28 mouse cellular contexts compared by ENCODE assay signal in genomic region chr2:132738816-132739432, GRCm38 (mm10). TPM values are rescaled to one million over a fixed set of nuclear protein-coding genes. Genes with fewer than 3 reads are reported as not detected.
DNase-seq lines count a peak whose midpoint lies in the region; TF ChIP-seq lines count a peak whose summit lies in the region.
"Had no signal": no experiment of that assay in that cellular context is flagged by ENCODE, and none has a peak within 500 bp of the region (broad histone marks: within the 10 kb centered on the region; RNA-seq: fewer than 3 reads in every experiment).

No protein-coding gene starts in this region.

- peaks cover 0 to 2% of the 10 kb centered on the region in 2 experiments; a peak in 1 of 4 replicates for H3K4me1 ChIP-seq in ES-E14 (ENCODE audit: control insufficient read depth in 2 of 2, insufficient read depth in 2 of 2, low read length in 2 of 2, poor library complexity in 1 of 2)
- peaks cover 33% of the 10 kb centered on the region for H3K4me1 ChIP-seq in cerebellum, adult 2 months (ENCODE audit: control insufficient read depth, insufficient read depth, low read length)
- H3K4me1 ChIP-seq: heart, embryonic 12.5 days; limb, embryonic 15.5 days; liver, embryonic 13.5 days had no signal

- H3K9me3 ChIP-seq in ES-E14 (ENCODE audit: control insufficient read depth, insufficient read depth, low read depth, low read length) = no peaks in the 10 kb centered on the region
- H3K9me3 ChIP-seq: forebrain, embryonic 12.5 days; heart, embryonic 12.5 days; hindbrain, embryonic 13.5 days; limb, embryonic 10.5 days; limb, embryonic 15.5 days; liver, embryonic 13.5 days had no signal

- H3K4me3 ChIP-seq in ES-E14 (ENCODE audit: insufficient read depth in 1 of 2, low read depth in 1 of 2, low read length in 2 of 2, poor library complexity in 1 of 2, severe bottlenecking in 1 of 2) = no peak overlapping the region
- H3K4me3 ChIP-seq in cerebellum, adult 2 months (replicated peaks; ENCODE audit: insufficient read depth, low read depth, low read length) = no peak overlapping the region
- H3K4me3 ChIP-seq: forebrain, embryonic 12.5 days; heart, embryonic 12.5 days; hindbrain, embryonic 13.5 days; limb, embryonic 10.5 days; limb, embryonic 15.5 days; liver, embryonic 13.5 days had no signal

- TF ChIP-seq POLR2A in cerebellum, adult 2 months (IDR thresholded peaks at IDR 0.05; ENCODE audit: borderline replicate concordance, insufficient read depth, low read length) = no peak

- H3K27me3 ChIP-seq in cerebellum, adult 2 months (ENCODE audit: control insufficient read depth, insufficient read depth, low read length) = no peaks in the 10 kb centered on the region
- H3K27me3 ChIP-seq: forebrain, embryonic 12.5 days; heart, embryonic 12.5 days; hindbrain, embryonic 13.5 days; limb, embryonic 15.5 days; liver, embryonic 13.5 days had no signal

- no peak overlapping the region for H3K9ac ChIP-seq in ES-E14 (ENCODE audit: insufficient read depth, low read depth, low read length, poor library complexity, severe bottlenecking)
- H3K9ac ChIP-seq: forebrain, embryonic 12.5 days; heart, embryonic 12.5 days; hindbrain, embryonic 13.5 days; limb, embryonic 15.5 days; liver, embryonic 13.5 days had no signal

- H3K27ac ChIP-seq in ES-E14 (ENCODE audit: insufficient read depth, low read depth, low read length, poor library complexity, severe bottlenecking) = no peak overlapping the region
- H3K27ac ChIP-seq in cerebellum, adult 2 months (ENCODE audit: insufficient read depth, low read length) = peak overlapping the region; percentile 99
- H3K27ac ChIP-seq: forebrain, embryonic 12.5 days; hindbrain, embryonic 13.5 days; limb, embryonic 10.5 days; limb, embryonic 15.5 days; liver, embryonic 13.5 days; macrophage; stomach, postnatal 0 days had no signal

- H3K36me3 ChIP-seq in ES-E14 (ENCODE audit: control insufficient read depth, insufficient read depth, low read length, poor library complexity, severe bottlenecking) = no peaks in the 10 kb centered on the region
- H3K36me3 ChIP-seq: forebrain, embryonic 12.5 days; heart, embryonic 12.5 days; hindbrain, embryonic 13.5 days; limb, embryonic 10.5 days; limb, embryonic 15.5 days; liver, embryonic 13.5 days had no signal

- no peak for TF ChIP-seq CTCF in cerebellum, adult 2 months (IDR thresholded peaks at IDR 0.05; ENCODE audit: borderline replicate concordance, insufficient read depth, low read depth, low read length)

- in situ Hi-C loops in ES-E14 (cut with MboI; ENCODE audit: low sequenced_read_pairs in 2 of 2, unreplicated experiment in 2 of 2) = no loop called here

- 1% methylated on average over 2 of the region's 2 CpGs for WGBS in cerebellum, adult 2 months

- no peak for DNase-seq in ES-E14 (ENCODE audit: low read depth, low spot score)
- peak; percentile 19 for DNase-seq in Muller cell, postnatal 12 days (ENCODE audit: inconsistent ontology term)
- DNase-seq in cerebellum, adult 2 months = peak; percentile 82 to 90
- peak; percentile 80 to 82 for DNase-seq in cerebellum, postnatal 14 days
- no peak for DNase-seq in ovary, adult 18-20 months (ENCODE audit: low spot score)
- DNase-seq in right cerebral cortex, postnatal 25 days = no peak
- no peak for DNase-seq in kidney, adult 9 months
- DNase-seq: adrenal gland, adult 8-10 months; B cell, adult 2 months; gastrocnemius, postnatal 14 days; heart, adult 18-20 months; heart, postnatal 4 days; kidney, adult 8-10 months; kidney, postnatal 10 days; liver, embryonic 13.5 days; lung, adult 18-20 months; midbrain, embryonic 14.5 days; thymus, adult 18-20 months; thymus, postnatal 25 days had no signal

TF ChIP-seq in ES-E14, 5 proteins besides CTCF, POLR2A, EP300 and RAD21:
- peak; percentile 48; the same call in 1 of the 2 replicates for TF ChIP-seq ZNF384 (IDR thresholded peaks at IDR 0.05; ENCODE audit: low read depth, low read length)
- no peak for TF ChIP-seq ZC3H11A (IDR thresholded peaks at IDR 0.05; ENCODE audit: borderline replicate concordance, low read depth, low read length)
TF ChIP-seq in ES-E14: peak in this region for 1.

RNA-seq across cellular contexts. Expression of gene Chgb, which starts 42.2 kb away (rescaled TPM):
- 0.05 and 0.09 TPM in 2 replicates for total RNA-seq in ES-E14 (2012; rRNA removed)
- polyA plus RNA-seq in cerebellum, adult 2 months (2012; rRNA removed) = 330 and 333 TPM in 2 replicates
- total RNA-seq: monocyte, adult 5-6 weeks had no signal
- polyA plus RNA-seq: spleen, adult 2 months had no signal

RNA-seq across cellular contexts. Expression of gene Shld1, which starts 52.2 kb away (rescaled TPM):
- total RNA-seq in ES-E14 (2012; rRNA removed) = 8.9 and 9.2 TPM in 2 replicates
- polyA plus RNA-seq in cerebellum, adult 2 months (2012; rRNA removed) = 29.5 and 29.7 TPM in 2 replicates

Comparison
In these comparisons a context has a peak if more than half of its experiments do, and no peak if none do; other contexts are left out.
1. DNase-seq: peak in Muller cell, postnatal 12 days (single experiment), cerebellum, adult 2 months (2 of 2) and cerebellum, postnatal 14 days (2 of 2); none in ES-E14 (single experiment), ovary, adult 18-20 months (single experiment), right cerebral cortex, postnatal 25 days (single experiment) and kidney, adult 9 months (single experiment).